In genomic region chr15:86896974-86897373, GRCm38 (mm10) we compare ENCODE assay signal across 20 mouse cellular contexts.
"Had no signal": no experiment of that assay in that cellular context is flagged by ENCODE, and none has a peak within 500 bp of the region (broad histone marks: within the 10 kb centered on the region; RNA-seq: fewer than 3 reads in every experiment).

No protein-coding gene starts in this region.

- H3K27me3 ChIP-seq: limb, embryonic 12.5 days; limb, embryonic 15.5 days; lung, embryonic 15.5 days had no signal

- ATAC-seq: inflammation-experienced regulatory T-cells, adult 6 months; intestine, embryonic 16.5 days; liver, postnatal 0 days had no signal

- H3K4me2 ChIP-seq: limb, embryonic 12.5 days; limb, embryonic 15.5 days; liver, embryonic 11.5 days; lung, embryonic 15.5 days; midbrain, embryonic 11.5 days had no signal

- DNase-seq: kidney, adult 9 months; left cerebral cortex, postnatal 4 days; liver, postnatal 0 days; lung, postnatal 10 days; lung, postnatal 4 days; midbrain, embryonic 14.5 days; right cerebral cortex, postnatal 14 days; right cerebral cortex, postnatal 4 days; thymus, adult 2 months; thymus, postnatal 14 days; thymus, postnatal 4 days had no signal

- H3K9me3 ChIP-seq: limb, embryonic 12.5 days; limb, embryonic 15.5 days; lung, embryonic 15.5 days had no signal

- H3K36me3 ChIP-seq: limb, embryonic 12.5 days; limb, embryonic 15.5 days; lung, embryonic 15.5 days had no signal

- H3K4me1 ChIP-seq: limb, embryonic 12.5 days; limb, embryonic 15.5 days; lung, embryonic 15.5 days had no signal

- H3K4me3 ChIP-seq: limb, embryonic 12.5 days; limb, embryonic 15.5 days; lung, embryonic 15.5 days had no signal

- H3K9ac ChIP-seq: limb, embryonic 12.5 days; limb, embryonic 15.5 days; liver, embryonic 14.5 days; liver, postnatal 0 days; lung, embryonic 15.5 days had no signal

- H3K27ac ChIP-seq: limb, embryonic 12.5 days; limb, embryonic 15.5 days; liver, embryonic 14.5 days; lung, embryonic 15.5 days; stomach, postnatal 0 days had no signal
